Mouse (Mus musculus): ENCODE data around the gene Arfgap3.

DNA sequence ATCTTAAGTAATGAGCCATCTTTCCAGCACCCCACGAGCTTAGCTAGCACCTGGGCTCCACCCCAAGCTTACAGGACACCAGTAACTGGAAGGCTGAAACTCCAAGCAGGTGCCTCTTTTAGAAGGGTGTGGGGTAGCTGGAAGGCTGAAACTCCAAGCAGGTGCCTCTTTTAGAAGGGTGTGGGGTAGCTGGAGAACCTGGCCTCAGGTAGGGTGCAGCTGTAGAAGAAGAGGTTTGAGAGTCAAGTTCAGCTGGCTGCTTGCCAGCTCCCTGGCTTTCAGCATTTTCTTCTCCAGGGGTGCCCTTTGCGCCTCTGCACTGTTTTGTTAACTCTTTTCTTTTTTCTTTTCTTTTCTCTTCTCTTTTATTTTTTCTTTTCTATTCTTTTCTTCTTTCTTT, 18.2 kb upstream of the Arfgap3 start:
- TF ChIP-seq POLR2AphosphoS2 (IDR thresholded peaks at IDR 0.05; ENCODE audit: low read length) (no peak), POLR2A (IDR thresholded peaks at IDR 0.05; ENCODE audit: control insufficient read depth in 1 of 2, insufficient read depth in 1 of 2, low read depth in 1 of 2, low read length in 2 of 2, poor library complexity in 1 of 2) (no peak), KAT2A (conservative IDR thresholded peaks at IDR 0.05; ENCODE audit: low read depth, low read length) (no peak), GATA1 (IDR thresholded peaks at IDR 0.05; ENCODE audit: low read depth, low read length) (no peak), ZNF384 (IDR thresholded peaks at IDR 0.05; ENCODE audit: low read depth, low read length) (no peak), NRF1 (IDR thresholded peaks at IDR 0.05; ENCODE audit: insufficient read depth, low read depth, low read length, poor library complexity, severe bottlenecking) (no peak), EP300 (IDR thresholded peaks at IDR 0.05; ENCODE audit: low read depth in 1 of 2, low read length in 2 of 2) (no peak), MYC (IDR thresholded peaks at IDR 0.05; ENCODE audit: low read depth, low read length) (no peak)

Measured in MEL (cell line).